Mouse (Mus musculus) gastrocnemius, postnatal 36 days (tissue): ENCODE measurements at regions not wholly inside any gene's neighbourhood (a gene's known extent, or its start where the extent isn't known, plus 50 kb on each side); places are given as distances from the start of the nearest gene placed in this dataset.
"Not testable (repeated sequence)": the region's sequence is repeated elsewhere in the genome, so short reads cannot be mapped to it uniquely, and the experiment has no call there.

Experiments used
- DNase-seq, 2 experiments: peaks; one replicate each; pipeline ENCODE4 v3.0.0; 2022
- intact Hi-C: fragments of 180-260 bp; cut with DNase I; formaldehyde crosslinking; loops from one replicate; pipeline ENCODE4 v1.15.1; 2025

DNA sequence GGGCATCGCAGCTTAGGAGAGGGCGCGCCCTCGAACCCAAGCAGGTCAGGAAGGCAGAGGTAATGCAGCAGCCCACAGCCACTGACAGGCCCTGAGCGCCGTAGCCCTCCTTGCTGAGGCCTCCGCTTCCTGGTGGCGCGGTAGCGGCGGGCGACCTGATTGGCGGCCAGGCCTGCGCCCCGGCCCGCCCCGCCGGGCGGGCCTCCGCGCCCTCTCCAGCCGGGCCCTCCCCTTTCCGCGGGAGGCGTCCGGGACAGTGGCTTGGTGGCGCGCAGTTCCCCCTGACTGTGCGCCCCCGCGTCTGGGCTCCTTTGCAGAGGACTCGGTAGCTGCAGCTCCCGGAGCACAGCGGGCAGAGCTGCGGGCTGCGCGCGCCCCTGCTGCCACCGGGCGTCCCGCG lies 242.1 kb downstream of the Gm21863 start:
- DNase-seq, intact Hi-C loops: not testable (repeated sequence)

DNA sequence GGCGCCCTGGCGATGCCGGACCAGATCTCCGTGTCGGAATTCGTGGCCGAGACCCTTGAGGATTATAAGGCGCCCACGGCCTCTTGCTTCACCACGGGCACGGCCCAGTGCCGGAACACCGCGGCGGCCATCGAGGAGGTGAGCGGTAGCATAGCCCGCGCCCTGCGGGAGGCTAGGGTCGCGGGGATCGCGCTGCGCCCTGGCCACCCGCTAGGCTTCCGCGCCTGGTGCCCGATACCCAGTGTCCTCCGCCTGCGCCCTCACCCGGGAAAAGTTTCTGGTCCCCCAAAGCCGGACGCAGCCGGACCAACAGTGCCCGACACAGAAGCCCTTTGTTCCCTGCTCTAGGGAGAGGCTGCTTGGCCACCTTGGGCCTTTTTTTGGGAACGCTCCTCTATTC lies 242.6 kb downstream of the Gm21863 start:
- intact Hi-C loops = not testable (repeated sequence)
- peak; percentile 3 to 10 for DNase-seq

DNA sequence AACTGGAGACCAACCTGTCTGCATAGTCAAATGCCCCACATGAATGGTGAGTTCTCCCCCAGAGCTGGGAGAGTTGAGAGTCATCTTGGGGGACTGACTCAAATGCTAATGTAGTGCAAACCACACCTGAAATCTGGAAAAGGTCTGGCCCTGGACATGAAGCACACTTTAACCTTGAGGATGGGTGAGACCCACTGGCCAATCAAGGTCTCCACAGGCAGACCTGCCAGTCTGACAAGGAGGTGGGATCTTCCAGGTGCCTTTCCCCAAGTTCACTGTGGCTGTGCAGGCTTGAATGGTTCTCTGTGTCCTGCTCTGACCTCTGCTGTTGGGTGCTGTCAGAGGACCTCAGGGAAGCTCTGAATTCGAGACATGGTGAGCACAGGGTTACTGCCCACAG lies 269.6 kb downstream of the Gm21863 start:
- DNase-seq, intact Hi-C loops: not testable (repeated sequence)

DNA sequence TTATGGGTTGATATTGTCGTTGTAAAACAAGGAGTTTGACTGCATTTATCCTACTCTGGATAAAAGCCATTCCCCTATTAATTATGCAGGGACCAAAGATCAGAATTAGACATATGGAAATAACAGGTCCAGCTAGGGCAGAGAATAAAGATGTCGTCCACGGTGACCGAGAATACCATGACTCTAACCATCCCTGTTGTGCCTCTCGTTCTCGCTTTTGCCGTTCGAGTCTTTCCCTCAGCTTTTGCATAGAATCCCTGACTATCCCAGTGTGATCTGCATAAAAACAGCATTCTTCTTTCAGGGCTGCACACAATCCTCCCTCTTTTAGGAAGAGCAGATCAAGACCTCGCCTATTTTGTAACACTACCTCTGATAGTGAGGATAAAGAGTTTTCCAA lies 272.5 kb downstream of the Gm21863 start:
- DNase-seq, intact Hi-C loops: not testable (repeated sequence)

DNA sequence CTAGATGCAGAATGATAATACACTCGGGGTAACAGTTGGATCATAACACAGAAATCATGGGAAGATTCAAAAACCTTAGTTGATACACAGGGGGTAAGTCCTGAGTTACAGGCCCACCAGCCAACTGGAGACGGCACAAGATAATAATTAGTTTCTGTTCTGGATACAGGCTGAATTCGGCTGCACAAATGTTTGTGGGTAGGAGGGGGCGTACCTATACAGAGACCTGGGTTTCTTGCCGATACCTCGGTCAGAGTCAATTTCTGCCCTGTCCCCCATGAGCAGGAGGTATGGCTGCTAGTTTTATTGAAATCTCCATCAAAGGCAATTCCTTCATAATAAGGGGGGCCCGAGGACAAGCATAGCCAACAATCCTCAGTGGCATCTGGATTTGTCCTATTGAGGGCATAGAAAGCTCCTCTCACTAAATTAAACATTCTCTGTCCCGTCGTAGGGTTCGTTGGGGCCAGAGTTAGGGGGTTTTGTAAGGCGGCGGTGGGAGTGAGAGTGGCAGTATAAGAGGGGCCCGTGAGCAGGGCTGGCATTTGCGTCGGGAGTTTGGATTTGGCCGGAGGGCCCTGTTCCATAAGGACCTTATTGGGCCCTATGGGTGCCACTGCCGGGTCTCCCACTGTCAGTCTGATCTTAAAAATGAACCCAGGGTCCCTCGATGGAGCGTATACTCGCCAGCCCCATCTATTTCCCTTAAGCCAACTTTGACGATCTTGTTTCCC lies 273.3 kb downstream of the Gm21863 start:
- intact Hi-C loops = not testable (repeated sequence)

DNA sequence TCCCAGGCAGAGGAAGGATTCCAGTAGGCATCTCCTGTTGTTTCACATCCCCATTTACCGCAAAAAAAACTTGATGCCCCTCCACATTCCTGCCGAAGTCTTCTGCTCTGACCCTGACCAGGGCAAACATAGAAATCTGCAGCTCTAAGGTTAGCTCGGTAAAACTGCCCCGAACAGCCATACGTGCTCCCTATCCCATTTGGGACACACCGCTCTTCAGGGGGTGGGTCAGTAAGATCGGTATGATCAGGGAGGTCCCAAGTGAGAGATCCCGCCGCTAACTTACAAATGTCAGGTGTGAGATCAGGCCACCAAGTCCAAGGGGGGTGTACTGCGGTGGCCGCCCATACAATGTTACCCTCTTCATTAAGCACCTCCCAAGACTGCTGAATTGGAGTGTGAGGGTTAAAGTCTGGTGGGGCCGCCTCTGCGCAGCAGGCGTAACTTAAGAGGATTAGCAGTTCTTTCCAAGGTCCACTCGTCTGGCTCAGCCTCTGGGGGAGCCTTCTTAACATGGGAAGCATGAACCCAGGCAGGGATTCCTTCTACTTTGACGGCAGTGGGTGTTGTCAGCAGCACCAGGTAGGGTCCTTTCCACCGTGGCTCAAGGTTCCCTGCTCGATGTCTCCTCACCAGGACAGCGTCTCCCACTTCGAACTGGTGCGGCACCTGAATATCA lies 274.2 kb downstream of the Gm21863 start:
- DNase-seq = not testable (repeated sequence)

More for the DNA sequence above, 273.3 kb downstream of the Gm21863 start:
- DNase-seq = not testable (repeated sequence)

DNA sequence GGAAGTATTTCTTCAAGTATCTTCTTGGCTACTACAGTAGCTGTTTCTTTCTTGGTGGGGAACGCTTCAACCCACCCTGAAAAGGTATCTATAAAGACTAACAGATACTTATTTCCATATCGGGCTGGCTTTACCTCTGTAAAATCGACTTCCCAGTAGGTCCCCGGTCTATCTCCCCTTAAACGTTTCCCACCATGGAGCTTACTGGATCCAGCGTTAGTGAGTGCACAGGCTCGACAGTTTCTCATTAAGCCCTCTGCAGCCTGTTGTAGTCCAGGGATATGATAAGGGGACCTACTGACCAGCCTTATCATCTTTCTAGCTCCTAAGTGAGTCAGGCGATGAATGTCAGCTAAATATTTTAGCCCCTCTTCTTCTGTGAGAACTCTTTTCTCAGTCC lies 275.1 kb downstream of the Gm21863 start:
- DNase-seq, intact Hi-C loops: not testable (repeated sequence)

More for the DNA sequence above, 274.2 kb downstream of the Gm21863 start:
- intact Hi-C loops = not testable (repeated sequence)

DNA sequence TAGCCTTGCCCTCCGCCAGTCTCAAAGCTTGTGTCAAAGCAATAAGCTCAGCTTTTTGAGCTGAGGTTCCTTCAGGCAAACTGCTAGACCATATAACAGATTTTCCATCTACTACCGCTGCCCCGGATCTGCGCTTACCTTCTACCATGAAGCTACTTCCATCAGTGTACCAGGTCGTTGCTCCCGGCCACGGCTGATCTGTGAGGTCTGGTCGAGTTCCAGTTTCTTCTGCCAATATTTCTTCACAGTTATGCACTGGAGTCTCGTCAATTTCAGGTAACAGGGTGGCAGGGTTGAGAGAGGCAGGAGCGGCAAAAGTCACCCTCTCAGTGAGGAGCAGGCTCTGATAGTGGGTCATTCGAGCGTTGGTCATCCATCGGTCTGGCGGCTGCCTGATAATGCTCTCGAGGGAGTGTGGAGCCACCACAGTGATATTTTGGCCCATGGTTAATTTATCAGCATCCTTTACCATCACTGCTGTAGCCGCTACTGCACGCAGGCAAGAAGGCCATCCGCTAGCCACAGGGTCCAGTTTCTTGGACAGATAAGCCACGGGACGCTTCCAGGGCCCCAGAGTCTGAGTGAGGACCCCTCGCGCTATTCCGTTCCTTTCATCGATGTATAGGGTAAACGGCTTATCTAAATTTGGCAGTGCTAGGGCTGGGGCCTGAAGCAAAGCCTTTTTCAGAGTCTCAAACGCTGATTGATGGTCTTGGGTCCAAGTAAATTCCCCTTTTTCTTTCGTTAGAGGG lies 276.0 kb downstream of the Gm21863 start:
- DNase-seq = peak; percentile 4 to 14
- intact Hi-C loops = no loop called here

DNA sequence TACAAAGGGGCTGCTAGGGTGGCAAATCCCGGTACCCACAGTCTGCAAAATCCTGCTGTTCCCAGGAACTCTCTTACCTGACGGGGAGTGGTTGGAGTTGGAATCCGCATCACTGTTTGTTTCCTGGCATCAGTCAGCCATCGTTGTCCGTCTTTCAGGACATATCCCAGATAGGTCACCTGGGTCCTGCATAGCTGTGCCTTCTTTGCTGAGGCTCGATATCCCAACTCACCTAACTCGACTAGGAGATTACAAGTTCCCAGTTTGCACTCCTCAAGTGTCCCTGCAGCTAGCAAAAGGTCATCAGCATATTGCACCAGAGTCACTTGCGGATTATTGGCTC lies 276.6 kb downstream of the Gm21863 start:
- intact Hi-C loops = no loop called here
- DNase-seq = no peak

DNA sequence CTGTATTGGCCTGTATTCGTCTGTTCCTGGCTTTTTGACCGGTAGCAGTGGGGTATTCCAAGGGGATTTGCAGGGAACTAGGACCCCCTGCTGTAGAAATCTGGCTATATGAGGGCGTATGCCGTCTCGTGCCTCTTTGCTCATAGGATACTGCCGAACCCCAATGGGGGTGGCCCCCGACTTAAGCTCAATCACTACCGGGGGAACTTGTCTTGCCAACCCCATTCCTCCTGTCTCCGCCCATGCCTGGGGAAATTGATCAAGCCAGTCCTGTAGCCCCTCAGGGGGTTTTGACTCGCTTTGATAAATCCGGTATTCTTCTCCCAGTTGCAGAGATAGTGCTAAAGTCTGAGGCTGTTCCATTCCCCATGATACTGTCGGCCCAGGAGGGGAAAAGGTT lies 277.2 kb downstream of the Gm21863 start:
- DNase-seq = peak; percentile 4 to 15
- intact Hi-C loops = no loop called here

DNA sequence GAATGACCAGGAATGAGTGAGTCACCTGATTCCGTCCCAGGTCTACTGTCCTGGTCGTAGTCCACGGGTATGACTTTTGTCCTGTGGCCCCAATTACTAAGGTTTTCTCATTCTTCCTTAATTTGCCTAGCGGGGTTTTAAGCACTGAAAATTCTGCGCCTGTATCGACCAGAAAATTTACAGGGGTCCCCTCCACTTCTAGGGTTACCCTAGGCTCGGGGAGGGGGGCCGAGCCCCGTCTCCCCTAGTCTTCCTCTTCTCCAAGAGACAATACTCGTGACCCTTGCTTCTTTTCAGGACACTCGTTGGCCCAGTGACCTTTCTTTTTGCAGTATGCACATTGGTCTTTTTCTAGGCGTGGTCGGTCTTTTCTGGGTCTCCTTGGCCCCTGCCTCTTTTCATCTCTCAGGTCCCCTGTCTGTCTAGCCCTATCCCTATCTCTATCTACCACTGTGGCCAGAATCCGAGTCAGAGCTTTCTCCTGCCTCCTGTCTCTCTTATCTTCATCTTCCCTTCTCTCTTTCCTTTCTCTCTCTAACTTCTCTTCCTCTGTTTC lies 277.8 kb downstream of the Gm21863 start:
- DNase-seq = peak in 1 of 2 experiments; percentile 14

DNA sequence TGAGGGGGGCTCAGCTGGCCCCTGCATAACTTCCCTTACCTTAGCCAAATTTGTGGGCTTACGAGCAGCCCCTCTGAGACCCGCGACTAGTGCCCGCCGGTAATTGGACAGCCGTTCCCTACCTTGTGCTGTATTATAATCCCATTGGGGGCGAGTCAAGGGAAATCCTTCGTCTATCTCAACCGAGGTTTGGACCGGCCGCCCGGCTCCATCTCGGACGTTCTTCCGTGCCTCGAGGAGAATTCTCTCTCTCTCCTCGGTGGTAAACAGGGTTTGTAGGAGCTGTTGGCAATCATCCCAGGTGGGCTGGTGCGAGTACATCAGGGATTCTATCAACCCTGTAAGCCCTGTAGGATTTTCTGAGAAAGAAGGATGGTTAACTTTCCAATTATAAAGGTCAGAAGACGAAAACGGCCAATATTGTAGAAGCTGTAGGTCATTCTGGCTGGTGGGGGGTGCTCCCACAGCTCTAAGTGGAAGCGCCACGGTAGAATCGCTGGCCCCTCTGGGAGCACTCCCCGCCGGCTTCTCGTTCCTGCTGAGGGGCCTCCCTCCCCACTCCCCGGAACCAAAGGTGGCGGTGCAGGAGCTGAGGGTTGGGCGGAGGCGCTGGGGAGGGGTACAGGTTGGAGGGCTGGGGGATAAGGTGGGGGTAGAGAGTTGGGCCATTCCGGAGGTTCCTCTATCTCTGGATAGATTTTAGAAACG lies 278.6 kb downstream of the Gm21863 start:
- DNase-seq = peak in 1 of 2 experiments; percentile 5
- intact Hi-C loops = no loop called here

More for the DNA sequence above, 277.8 kb downstream of the Gm21863 start:
- intact Hi-C loops = no loop called here

DNA sequence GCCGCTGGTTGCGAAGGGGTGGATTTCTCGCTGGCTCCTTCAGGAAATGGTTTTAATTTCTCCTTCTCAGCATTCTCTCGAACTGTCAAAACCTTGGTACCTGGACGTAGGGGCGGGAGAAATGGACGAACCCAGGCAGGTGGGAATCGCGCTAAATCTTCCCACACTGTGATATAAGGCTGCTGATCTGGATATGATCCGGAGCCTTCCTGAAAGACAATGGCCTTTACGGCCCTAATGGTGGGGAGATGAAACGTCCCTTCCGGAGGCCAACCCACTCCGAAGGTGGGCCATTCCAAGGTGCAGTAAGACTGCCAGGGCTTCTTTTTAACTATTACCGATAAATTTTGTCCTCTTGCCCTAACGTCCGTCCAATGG lies 279.1 kb downstream of the Gm21863 start:
- DNase-seq = peak in 1 of 2 experiments; percentile 13
- intact Hi-C loops = no loop called here

DNA sequence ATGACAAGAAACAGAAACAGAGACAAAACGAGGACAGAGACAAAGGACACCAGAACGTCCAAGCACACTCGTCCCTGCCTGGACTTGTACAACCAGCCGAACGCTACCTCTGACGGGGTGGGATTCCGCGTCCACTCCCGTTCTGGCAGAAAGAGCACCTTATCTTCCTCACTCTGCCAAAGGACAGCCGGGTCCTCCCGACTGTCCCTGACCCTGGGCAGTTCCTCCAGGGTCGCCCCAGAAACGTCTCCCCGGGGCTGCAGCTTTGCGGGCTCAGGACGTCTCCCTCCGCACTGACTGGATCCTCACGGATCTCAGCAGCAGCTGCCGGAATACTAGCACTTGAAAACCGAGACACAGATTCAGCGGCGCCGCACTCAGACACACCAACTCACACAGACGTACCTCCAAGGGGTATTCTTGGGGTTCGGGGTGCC lies 279.6 kb downstream of the Gm21863 start:
- DNase-seq = peak in 1 of 2 experiments; percentile 18
- intact Hi-C loops = no loop called here
